Mouse (Mus musculus) cerebellum, postnatal 10 days (tissue): ENCODE measurements around the gene Sorcs2.

Experiments
- DNase-seq, 2 experiments: peaks; one replicate each; pipeline ENCODE4 v3.0.0; 2021; ENCODE audit warnings: mixed read lengths in 2 of 2

Sorcs2 gene

GRCm38 (mm10) chr5:36223787-36224186 is 174.2 kb downstream of the Sorcs2 start:
- DNase-seq = peak; percentile 81 to 84

- no peak for DNase-seq
Measured at GRCm38 (mm10) chr5:36220626-36221025, 177.3 kb downstream of the Sorcs2 start.

- peak in 1 of 2 experiments; percentile 26 for DNase-seq
Measured at GRCm38 (mm10) chr5:36220105-36220504, 177.8 kb downstream of the Sorcs2 start.

GRCm38 (mm10) chr5:36213310-36213709 is 184.6 kb downstream of the Sorcs2 start:
- DNase-seq = peak; percentile 73 to 82

- no peak for DNase-seq
Measured at GRCm38 (mm10) chr5:36208803-36209202, 189.1 kb downstream of the Sorcs2 start.

GRCm38 (mm10) chr5:36205397-36205796 is 192.5 kb downstream of the Sorcs2 start:
- DNase-seq = peak; percentile 34 to 37

GRCm38 (mm10) chr5:36203916-36204315 is 194.0 kb downstream of the Sorcs2 start, which contains the start of gene Psapl1:
TSS of gene Psapl1 (plus strand) at chr5:36204021.
- peak; percentile 29 to 30 for DNase-seq

GRCm38 (mm10) chr5:36203421-36203820 is 194.5 kb downstream of the Sorcs2 start:
- DNase-seq = no peak

- DNase-seq = no peak
Measured at GRCm38 (mm10) chr5:36202781-36203180, 195.2 kb downstream of the Sorcs2 start.

- no peak for DNase-seq
Measured at GRCm38 (mm10) chr5:36199519-36199918, 198.4 kb downstream of the Sorcs2 start.

GRCm38 (mm10) chr5:36195436-36195835 is 202.5 kb downstream of the Sorcs2 start:
- DNase-seq = no peak

GRCm38 (mm10) chr5:36194631-36195030 is 203.3 kb downstream of the Sorcs2 start:
- DNase-seq = peak; percentile 36 to 49

GRCm38 (mm10) chr5:36192677-36193076 is 205.3 kb downstream of the Sorcs2 start:
- DNase-seq = no peak

- DNase-seq = no peak
Measured at GRCm38 (mm10) chr5:36191876-36192275, 206.1 kb downstream of the Sorcs2 start.

- no peak for DNase-seq
Measured at GRCm38 (mm10) chr5:36191285-36191684, 206.7 kb downstream of the Sorcs2 start.

GRCm38 (mm10) chr5:36188310-36188709 is 209.6 kb downstream of the Sorcs2 start:
- peak in 1 of 2 experiments; percentile 24 for DNase-seq

- no peak for DNase-seq
Measured at GRCm38 (mm10) chr5:36186294-36187053, 211.5 kb downstream of the Sorcs2 start.

- DNase-seq = peak; percentile 37 to 49
Measured at GRCm38 (mm10) chr5:36182326-36182725, 215.6 kb downstream of the Sorcs2 start.

GRCm38 (mm10) chr5:36179708-36180107 is 218.2 kb downstream of the Sorcs2 start:
- no peak for DNase-seq

- no peak for DNase-seq
Measured at GRCm38 (mm10) chr5:36178785-36179184, 219.2 kb downstream of the Sorcs2 start.

- no peak for DNase-seq
Measured at GRCm38 (mm10) chr5:36178215-36178614, 219.7 kb downstream of the Sorcs2 start.

- no peak for DNase-seq
Measured at GRCm38 (mm10) chr5:36176873-36177272, 221.1 kb downstream of the Sorcs2 start.

GRCm38 (mm10) chr5:36176409-36176808 is 221.5 kb downstream of the Sorcs2 start:
- DNase-seq = peak in 1 of 2 experiments; percentile 37

GRCm38 (mm10) chr5:36174569-36175115 is 223.3 kb downstream of the Sorcs2 start:
- DNase-seq = peak in 1 of 2 experiments; percentile 24
